Mouse (Mus musculus) A20 (cell line): ENCODE data around the gene Pomgnt1.

Experiments
- DNase-seq: peaks from one replicate; pipeline ENCODE4 v3.0.0-alpha.2; 2011; ENCODE audit warnings: low read depth, low spot score

Gene Pomgnt1

GRCm38 (mm10) chr4:116169353-116169672, 45.7 kb downstream of the Pomgnt1 start:
- DNase-seq: no peak

DNA sequence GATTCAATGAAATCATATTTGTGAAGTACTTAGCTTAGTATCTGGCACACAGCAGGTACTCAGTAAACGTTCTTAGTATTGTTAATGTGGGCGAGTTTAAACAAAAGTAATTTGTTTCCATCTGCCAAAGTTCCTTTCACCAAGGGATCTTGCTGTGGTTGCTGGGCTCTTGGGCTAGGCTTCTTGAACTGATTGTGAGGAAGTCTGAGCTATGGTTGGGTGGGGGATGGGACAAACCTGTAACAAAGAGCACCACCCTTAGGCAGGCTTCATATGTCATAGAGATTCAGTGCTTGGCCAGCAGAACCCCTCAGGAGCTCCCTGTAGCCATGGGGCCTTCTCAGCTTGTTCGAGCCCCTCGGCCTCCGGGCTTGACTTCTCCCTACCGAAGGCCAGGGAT, 49.4 kb downstream of the Pomgnt1 start, which contains the start of the genes 1700042G07Rik and Gm49337:
Gene 1700042G07Rik, plus strand, starts transcription at position 301 of the 400 bp plus-strand sequence.
Gene Gm49337, plus strand, starts transcription at position 313 of the 400 bp plus-strand sequence.
- no peak for DNase-seq

DNA sequence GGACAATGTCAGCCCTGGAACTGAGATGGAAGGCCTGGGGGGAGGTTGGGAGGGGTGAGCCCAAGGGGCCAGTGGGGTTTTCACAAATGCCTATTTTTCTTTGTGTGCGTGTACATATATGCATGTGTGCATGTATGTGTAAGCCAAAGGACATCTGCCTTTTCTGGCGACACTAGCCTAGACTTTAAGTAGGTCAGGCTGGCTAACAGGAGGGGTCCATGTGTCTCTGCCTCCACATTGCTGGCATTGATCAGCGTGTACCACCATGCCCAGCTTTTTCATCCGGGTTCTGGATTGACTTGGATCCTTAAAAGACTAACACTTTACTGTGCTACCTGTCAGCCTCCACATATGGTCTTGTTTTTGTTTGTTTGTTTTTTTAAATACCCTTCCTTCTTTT, 50.1 kb downstream of the Pomgnt1 start:
- no peak for DNase-seq

GRCm38 (mm10) chr4:116174466-116175116, 51.0 kb downstream of the Pomgnt1 start:
- no peak for DNase-seq

GRCm38 (mm10) chr4:116175136-116175535, 51.5 kb downstream of the Pomgnt1 start:
- no peak for DNase-seq

GRCm38 (mm10) chr4:116175711-116176542, 52.3 kb downstream of the Pomgnt1 start:
- DNase-seq: no peak

DNA sequence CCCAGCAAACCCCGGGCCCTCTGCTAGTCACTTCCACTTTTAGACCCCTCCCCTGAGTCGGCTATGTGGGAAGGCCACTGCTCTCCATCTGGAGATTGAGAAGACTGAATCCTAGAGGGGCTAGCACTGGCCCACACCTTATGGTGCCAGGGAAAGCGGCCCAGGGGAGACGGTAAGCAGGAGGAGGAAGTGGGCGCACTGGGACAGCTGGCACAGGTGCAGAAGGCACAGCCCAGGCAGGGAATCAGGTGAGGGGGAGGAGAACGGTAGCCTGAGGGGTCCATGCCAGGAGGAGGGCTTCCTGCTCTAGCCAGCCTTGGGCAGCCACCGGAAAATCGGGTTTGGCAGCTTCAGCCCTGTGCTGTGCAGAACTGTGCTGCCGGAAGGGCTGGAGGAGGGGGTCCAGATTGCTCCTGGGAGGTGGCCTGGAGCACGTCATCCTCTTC, 52.9 kb downstream of the Pomgnt1 start:
- DNase-seq: no peak

- no peak for DNase-seq
Measured at GRCm38 (mm10) chr4:116177140-116177539, 53.5 kb downstream of the Pomgnt1 start.

DNA sequence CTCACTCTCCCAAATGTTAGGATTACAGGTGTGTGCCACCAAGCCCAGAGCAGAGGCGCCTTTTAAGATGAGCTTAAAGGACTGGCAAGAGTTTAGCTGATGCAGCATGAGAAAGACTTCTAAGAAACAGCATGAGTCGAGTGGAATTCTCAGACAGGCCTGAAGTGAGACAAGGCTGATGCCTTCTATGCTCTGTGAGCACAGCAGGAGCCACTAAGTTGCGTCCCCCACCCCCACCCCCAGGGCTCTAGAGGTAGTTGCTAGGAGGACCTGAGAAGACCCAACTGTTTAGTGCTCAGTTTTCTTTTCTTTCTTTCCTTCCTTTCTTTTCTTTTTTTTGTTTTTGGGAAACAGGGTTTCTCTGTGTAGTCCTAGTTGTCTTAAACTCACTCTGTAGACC, 58.4 kb downstream of the Pomgnt1 start:
- DNase-seq: no peak

GRCm38 (mm10) chr4:116182745-116183144, 59.1 kb downstream of the Pomgnt1 start:
- DNase-seq: no peak

GRCm38 (mm10) chr4:116185083-116185482, 61.4 kb downstream of the Pomgnt1 start:
- no peak for DNase-seq

DNA sequence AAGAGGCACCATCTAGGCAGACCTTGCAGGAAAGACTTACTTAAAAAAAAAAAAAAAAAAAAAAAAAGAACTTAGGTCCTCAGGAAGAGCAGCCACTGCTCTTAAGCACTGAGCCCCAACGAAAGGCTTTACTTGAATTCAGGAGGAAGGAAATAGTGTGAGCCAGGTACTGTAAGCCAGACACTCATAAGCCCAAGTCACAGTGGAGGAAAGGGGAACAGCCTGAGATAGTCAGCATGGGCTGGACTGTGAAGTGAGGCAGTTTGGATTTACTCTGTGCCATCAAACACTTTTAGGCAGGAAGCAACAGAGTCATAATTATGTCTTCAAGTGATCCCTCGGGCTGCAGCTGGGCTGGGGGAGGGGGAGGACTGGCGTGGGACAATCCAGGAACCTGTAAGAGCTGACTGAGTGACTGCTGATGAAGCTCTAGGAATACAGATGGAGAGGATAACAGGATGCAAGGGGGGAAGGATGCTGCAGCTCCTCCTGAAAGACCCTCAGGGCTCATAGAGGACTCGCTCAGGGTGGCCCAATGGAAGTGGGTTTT, 68.7 kb downstream of the Pomgnt1 start:
- DNase-seq: no peak

- no peak for DNase-seq
Measured at GRCm38 (mm10) chr4:116193583-116194383, 70.1 kb downstream of the Pomgnt1 start.

- peak; percentile 37 for DNase-seq
Measured at GRCm38 (mm10) chr4:116198422-116198821, 74.8 kb downstream of the Pomgnt1 start.

DNA sequence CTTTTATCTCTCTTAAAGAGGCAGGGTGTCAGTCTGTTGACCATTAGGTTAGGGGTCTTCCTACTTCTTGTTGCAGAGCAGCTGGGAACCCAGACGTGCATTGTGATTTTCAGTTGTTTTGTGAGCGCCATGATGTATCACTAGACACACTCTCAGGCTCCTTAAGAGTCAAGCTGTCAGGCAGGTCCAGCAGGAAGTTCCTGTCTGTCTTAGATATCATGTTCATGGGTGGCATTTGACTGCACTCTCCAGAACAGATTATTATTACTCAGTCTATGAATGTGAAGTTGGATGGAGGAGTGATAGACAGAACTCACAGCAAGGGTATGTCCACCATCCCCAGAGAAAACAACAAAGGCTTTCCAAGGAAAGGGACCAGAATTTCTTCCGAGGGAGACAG, 80.8 kb downstream of the Pomgnt1 start:
- DNase-seq: no peak

DNA sequence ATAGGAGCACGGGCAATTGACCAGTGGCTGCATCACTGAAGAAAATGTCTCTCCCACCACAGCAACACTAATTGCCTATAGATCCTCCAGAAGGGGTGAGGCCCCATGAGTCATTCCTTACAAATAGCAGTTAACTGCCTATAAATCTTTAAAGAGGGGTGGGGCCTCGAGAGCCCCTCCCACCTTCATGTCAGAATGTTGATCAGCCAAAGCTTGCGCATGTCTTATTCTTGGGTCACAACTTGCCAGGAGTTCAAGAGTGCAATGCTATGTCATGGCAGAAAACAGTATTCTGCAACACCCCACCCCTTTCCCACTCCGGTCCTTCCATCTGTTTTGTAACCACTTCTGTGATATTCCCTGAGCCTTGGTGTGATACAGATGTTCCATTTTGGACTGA, 82.9 kb downstream of the Pomgnt1 start:
- no peak for DNase-seq

GRCm38 (mm10) chr4:116208891-116209290, 85.3 kb downstream of the Pomgnt1 start:
- no peak for DNase-seq
